ENCODE assay signal across 19 mouse cellular contexts in genomic region chr13:58843826-58844225, GRCm38 (mm10). TPM values are rescaled to one million over a fixed set of nuclear protein-coding genes. Genes with fewer than 3 reads are reported as not detected.
DNase-seq lines count a peak whose midpoint lies in the region; ATAC-seq lines count a peak whose summit lies in the region.
"Had no signal": no experiment of that assay in that cellular context is flagged by ENCODE, and none has a peak within 500 bp of the region (broad histone marks: within the 10 kb centered on the region; RNA-seq: fewer than 3 reads in every experiment).

No protein-coding gene starts in this region.

- no peak overlapping the region for H3K4me2 ChIP-seq in forebrain, embryonic 14.5 days (ENCODE audit: low read length)
- H3K4me2 ChIP-seq in neural tube, embryonic 15.5 days = no peak overlapping the region
- H3K4me2 ChIP-seq: embryonic facial prominence, embryonic 13.5 days; hindbrain, embryonic 14.5 days; midbrain, embryonic 15.5 days had no signal

- H3K9me3 ChIP-seq in forebrain, embryonic 14.5 days (replicated peaks; ENCODE audit: control insufficient read depth, low read length) = 0 out of 2 replicates have a peak, but pooled peaks cover 3% of the 10 kb centered on the region
- peaks cover 7% of the 10 kb centered on the region for H3K9me3 ChIP-seq in forebrain, embryonic 10.5 days
- H3K9me3 ChIP-seq in neural tube, embryonic 15.5 days (replicated peaks) = no peaks in the 10 kb centered on the region
- H3K9me3 ChIP-seq: midbrain, embryonic 15.5 days had no signal

- peak; percentile 60; the same call in 1 of the 2 replicates for ATAC-seq in forebrain, embryonic 14.5 days
- no peak for ATAC-seq in neural tube, embryonic 15.5 days (ENCODE audit: low FRiP score)
- ATAC-seq: midbrain, embryonic 15.5 days had no signal

- no peaks in the 10 kb centered on the region for H3K27me3 ChIP-seq in forebrain, embryonic 14.5 days (replicated peaks; ENCODE audit: control insufficient read depth, insufficient read depth, low read length)
- no peaks in the 10 kb centered on the region for H3K27me3 ChIP-seq in forebrain, embryonic 10.5 days (ENCODE audit: poor library complexity, severe bottlenecking)
- H3K27me3 ChIP-seq in neural tube, embryonic 15.5 days (replicated peaks) = no peaks in the 10 kb centered on the region
- H3K27me3 ChIP-seq: midbrain, embryonic 15.5 days had no signal

- no peak overlapping the region for H3K4me3 ChIP-seq in forebrain, embryonic 14.5 days (ENCODE audit: low read depth, low read length)
- no peak overlapping the region for H3K4me3 ChIP-seq in forebrain, embryonic 10.5 days
- no peak overlapping the region for H3K4me3 ChIP-seq in neural tube, embryonic 15.5 days (replicated peaks)
- H3K4me3 ChIP-seq: embryonic facial prominence, embryonic 13.5 days; midbrain, embryonic 15.5 days had no signal

- 81% methylated on average over 9 of the region's 9 CpGs for WGBS in forebrain, embryonic 14.5 days
- WGBS in forebrain, embryonic 10.5 days = 91% methylated on average over 9 of the region's 9 CpGs
- 81% methylated on average over 9 of the region's 9 CpGs for WGBS in neural tube, embryonic 15.5 days

- DNase-seq in forebrain, embryonic 14.5 days (ENCODE audit: low spot score) = peak; percentile 54
- no peak for DNase-seq in forebrain, embryonic 10.5 days (ENCODE audit: extremely low spot score, low spot score)
- no peak for DNase-seq in neural tube, embryonic 10.5 days (ENCODE audit: extremely low spot score, low spot score)
- DNase-seq in cerebellum, postnatal 14 days = peak; percentile 84 to 87
- no peak for DNase-seq in urinary bladder, adult 18-20 months (ENCODE audit: low spot score in 2 of 2)
- DNase-seq in spleen, postnatal 10 days (ENCODE audit: low spot score in 2 of 2) = no peak
- DNase-seq: gastrocnemius, postnatal 10 days; heart, postnatal 10 days; kidney, adult 2 months; kidney, postnatal 25 days; lung, adult 18-20 months; thymus, postnatal 4 days had no signal

- no peak overlapping the region for H3K27ac ChIP-seq in forebrain, embryonic 14.5 days (ENCODE audit: low read depth, low read length)
- no peak overlapping the region for H3K27ac ChIP-seq in forebrain, embryonic 10.5 days
- H3K27ac ChIP-seq in neural tube, embryonic 15.5 days (replicated peaks) = 0 out of 2 replicates have a peak overlapping the region, but pooled peaks have one; percentile 41
- H3K27ac ChIP-seq: embryonic facial prominence, embryonic 13.5 days; hindbrain, embryonic 14.5 days; macrophage; midbrain, embryonic 15.5 days; stomach, postnatal 0 days had no signal

- H3K36me3 ChIP-seq in forebrain, embryonic 14.5 days (ENCODE audit: control insufficient read depth, insufficient read depth, low read length) = peaks cover 32% of the 10 kb centered on the region
- H3K36me3 ChIP-seq in forebrain, embryonic 10.5 days (replicated peaks) = peaks cover 28% of the 10 kb centered on the region
- H3K36me3 ChIP-seq in neural tube, embryonic 15.5 days = peaks cover 28% of the 10 kb centered on the region
- H3K36me3 ChIP-seq: embryonic facial prominence, embryonic 13.5 days; G1E had no signal

- peaks cover 7% of the 10 kb centered on the region; the same call in 1 of the 2 replicates for H3K4me1 ChIP-seq in forebrain, embryonic 14.5 days (ENCODE audit: control insufficient read depth, insufficient read depth, low read length)
- H3K4me1 ChIP-seq in forebrain, embryonic 10.5 days = peaks cover 28% of the 10 kb centered on the region
- peaks cover 26% of the 10 kb centered on the region for H3K4me1 ChIP-seq in neural tube, embryonic 15.5 days

- no peak overlapping the region for H3K9ac ChIP-seq in forebrain, embryonic 14.5 days (ENCODE audit: low read length)
- H3K9ac ChIP-seq in neural tube, embryonic 15.5 days (replicated peaks) = no peak overlapping the region
- H3K9ac ChIP-seq: embryonic facial prominence, embryonic 13.5 days; hindbrain, embryonic 14.5 days; midbrain, embryonic 15.5 days had no signal

RNA-seq across cellular contexts. Expression of gene Ntrk2, which starts 37.5 kb away (rescaled TPM):
- polyA plus RNA-seq in forebrain, embryonic 14.5 days (2014; fragmentation: Nextera tagmentation; extraction: Ambion mirVana) = 49.9 and 66.7 TPM in 2 replicates
- 27.8 and 33.2 TPM in 2 replicates for polyA plus RNA-seq in forebrain, embryonic 10.5 days (2016; fragmentation: Nextera tagmentation; extraction: Ambion mirVana)
- polyA plus RNA-seq in neural tube, embryonic 15.5 days (2015; fragmentation: Nextera tagmentation; extraction: Ambion mirVana) = 112 and 132 TPM in 2 replicates
- polyA plus RNA-seq: G1E, macrophage had no signal

Comparison
In these comparisons a context has a peak if more than half of its experiments do, and no peak if none do; other contexts are left out.
1. DNase-seq: peak in forebrain, embryonic 14.5 days (single experiment) and cerebellum, postnatal 14 days (2 of 2); none in forebrain, embryonic 10.5 days (single experiment), neural tube, embryonic 10.5 days (single experiment), urinary bladder, adult 18-20 months (0 of 2) and spleen, postnatal 10 days (0 of 2).